Mouse (Mus musculus): ENCODE measurements around the gene Eif3j1.
"Not testable (repeated sequence)": the region's sequence is repeated elsewhere in the genome, so short reads cannot be mapped to it uniquely, and the experiment has no call there.

The Eif3j1 gene

GRCm38 (mm10) chr2:122097686-122098085, 69.3 kb downstream of the Eif3j1 start:
- not testable (repeated sequence) for DNase-seq (ENCODE audit: low spot score in 2 of 2)

GRCm38 (mm10) chr2:122102070-122102469, 73.7 kb downstream of the Eif3j1 start:
- DNase-seq (ENCODE audit: low spot score in 2 of 2): no peak

All from spleen, postnatal 14 days (tissue).